Mouse (Mus musculus): ENCODE measurements around the gene Tbc1d22a. TPM values are rescaled to one million over a fixed set of nuclear protein-coding genes. Genes with fewer than 3 reads are reported as not detected.
A peak's percentile ranks its signal among the peaks of the same experiment; 100 is the strongest.

Gene Tbc1d22a
- polyA plus RNA-seq, 1 experiment from 2014 or later: 12.5 TPM

DNA sequence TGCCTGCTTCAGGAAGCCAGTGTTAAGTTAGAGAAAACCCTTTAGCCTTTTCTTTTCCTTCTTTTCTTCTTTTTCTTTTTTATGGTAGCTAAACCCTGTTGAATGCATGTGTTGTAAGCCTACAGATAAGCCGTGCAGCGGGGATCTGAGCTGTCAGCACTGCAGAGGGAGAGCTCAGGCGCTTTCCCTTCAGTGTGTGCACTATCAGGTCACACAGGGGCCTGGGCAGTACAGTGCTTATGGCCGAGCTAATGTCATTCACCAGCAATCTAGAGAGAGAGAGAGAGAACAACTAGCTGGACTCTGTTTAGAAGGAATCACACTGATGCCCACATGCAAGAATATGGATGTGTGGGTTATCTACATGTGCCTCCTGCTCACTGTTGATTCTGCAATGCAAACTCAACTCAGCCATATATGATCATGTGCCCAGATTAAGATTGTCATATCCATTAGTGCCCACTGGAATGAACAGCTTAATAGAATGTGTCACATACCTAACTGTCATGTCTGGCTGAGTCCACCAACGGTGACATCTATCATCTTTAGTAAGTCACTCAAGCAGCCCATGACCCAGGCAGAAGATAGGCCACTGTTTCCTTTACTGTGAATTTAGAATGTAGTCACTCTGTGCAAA lies 212.2 kb downstream of the Tbc1d22a start:
- no peaks in the 10 kb centered on the region for H3K36me3 ChIP-seq (ENCODE audit: control insufficient read depth, insufficient read depth, low read length)
- 71% methylated on average over 5 of the region's 5 CpGs for WGBS
- no peak overlapping the region for H3K4me3 ChIP-seq (ENCODE audit: low read length)
- H3K27ac ChIP-seq (ENCODE audit: low read length): no peak overlapping the region
- no peak overlapping the region for H3K4me2 ChIP-seq (ENCODE audit: low read depth, low read length)
- no peaks in the 10 kb centered on the region for H3K27me3 ChIP-seq (replicated peaks; ENCODE audit: control insufficient read depth, insufficient read depth, low read length)
- no peak overlapping the region for H3K9ac ChIP-seq (ENCODE audit: low read depth, low read length)
- no peaks in the 10 kb centered on the region for H3K9me3 ChIP-seq (ENCODE audit: control insufficient read depth, low read length)
- ATAC-seq: peak; percentile 60; the same call in 1 of the 2 replicates
- no peaks in the 10 kb centered on the region; the same call in 1 of the 2 replicates for H3K4me1 ChIP-seq (ENCODE audit: control insufficient read depth, insufficient read depth, low read length)

DNA sequence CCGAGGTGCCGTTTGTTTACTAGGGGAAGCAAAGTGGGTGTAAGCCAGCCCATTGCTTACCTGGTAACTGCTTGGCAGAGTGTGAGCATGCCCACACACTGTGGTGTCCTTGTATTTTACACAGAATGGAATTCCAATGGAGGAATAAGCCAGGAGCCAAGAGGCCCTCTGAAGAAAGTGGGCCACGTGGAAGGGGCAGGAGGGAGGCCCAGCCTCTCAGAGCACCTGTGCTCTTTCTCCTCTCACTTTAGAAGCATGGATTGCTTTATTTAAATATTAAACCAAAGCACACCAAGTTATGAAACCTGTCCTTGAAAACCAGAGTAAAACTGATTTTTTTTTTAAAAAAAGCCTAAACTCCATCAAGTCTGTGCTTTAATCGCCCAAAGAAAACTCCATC lies 213.2 kb downstream of the Tbc1d22a start:
- Histone ChIP-seq H3K27ac (ENCODE audit: low read length) (no peak overlapping the region), H3K9me3 (ENCODE audit: control insufficient read depth, low read length) (no peaks in the 10 kb centered on the region), H3K4me1 (ENCODE audit: control insufficient read depth, insufficient read depth, low read length) (no peaks in the 10 kb centered on the region; the same call in 1 of the 2 replicates), H3K4me3 (ENCODE audit: low read length) (no peak overlapping the region), H3K36me3 (ENCODE audit: control insufficient read depth, insufficient read depth, low read length) (no peaks in the 10 kb centered on the region), H3K4me2 (ENCODE audit: low read depth, low read length) (no peak overlapping the region), H3K9ac (ENCODE audit: low read depth, low read length) (no peak overlapping the region), H3K27me3 (replicated peaks; ENCODE audit: control insufficient read depth, insufficient read depth, low read length) (no peaks in the 10 kb centered on the region)
- 0 out of 2 replicates have a peak, but pooled peaks have one; percentile 28 for ATAC-seq
- WGBS: 69% methylated on average over 4 of the region's 4 CpGs

GRCm38 (mm10) chr15:86428496-86428895 lies 214.2 kb downstream of the Tbc1d22a start:
- ATAC-seq: no peak

DNA sequence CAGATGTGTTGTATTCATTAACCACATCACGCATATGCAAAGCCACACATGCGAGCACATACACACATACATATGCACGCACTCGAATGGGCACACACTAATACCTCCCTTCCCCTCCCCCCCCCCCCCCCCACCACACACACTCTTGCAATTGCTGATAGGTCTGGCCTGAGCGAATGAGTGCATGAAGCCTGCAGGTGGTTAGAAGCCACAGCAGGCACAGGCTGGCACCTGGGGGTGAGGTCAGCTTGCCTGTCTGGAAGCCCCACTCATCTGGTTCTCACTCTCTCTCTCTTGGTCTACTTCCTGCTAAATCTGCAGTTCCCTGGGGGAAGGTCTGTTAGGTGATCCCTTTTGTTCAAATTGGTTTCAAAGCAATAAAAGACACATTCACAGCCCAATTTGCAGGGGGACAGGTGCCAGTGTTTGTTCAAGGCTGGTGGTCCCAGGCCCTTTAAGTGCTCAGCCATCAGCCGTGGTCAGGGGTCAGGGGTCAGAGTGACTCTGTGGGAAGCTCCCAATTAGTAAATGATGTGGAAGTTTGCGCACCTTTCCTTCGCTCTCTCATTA lies 215.6 kb downstream of the Tbc1d22a start:
- 73% methylated on average over 8 of the region's 8 CpGs for WGBS
- Histone ChIP-seq H3K4me2 (ENCODE audit: low read depth, low read length) (no peak overlapping the region), H3K4me3 (ENCODE audit: low read length) (no peak overlapping the region), H3K9me3 (ENCODE audit: control insufficient read depth, low read length) (no peaks in the 10 kb centered on the region), H3K27me3 (replicated peaks; ENCODE audit: control insufficient read depth, insufficient read depth, low read length) (no peaks in the 10 kb centered on the region), H3K36me3 (ENCODE audit: control insufficient read depth, insufficient read depth, low read length) (no peaks in the 10 kb centered on the region), H3K4me1 (ENCODE audit: control insufficient read depth, insufficient read depth, low read length) (no peaks in the 10 kb centered on the region; the same call in 1 of the 2 replicates), H3K27ac (ENCODE audit: low read length) (no peak overlapping the region), H3K9ac (ENCODE audit: low read depth, low read length) (no peak overlapping the region)
- no peak for ATAC-seq

More at GRCm38 (mm10) chr15:86428496-86428895, 214.2 kb downstream of the Tbc1d22a start:
- Histone ChIP-seq H3K9ac (ENCODE audit: low read depth, low read length) (no peak overlapping the region), H3K9me3 (ENCODE audit: control insufficient read depth, low read length) (no peaks in the 10 kb centered on the region), H3K4me3 (ENCODE audit: low read length) (no peak overlapping the region), H3K4me1 (ENCODE audit: control insufficient read depth, insufficient read depth, low read length) (no peaks in the 10 kb centered on the region; the same call in 1 of the 2 replicates), H3K27me3 (replicated peaks; ENCODE audit: control insufficient read depth, insufficient read depth, low read length) (no peaks in the 10 kb centered on the region), H3K4me2 (ENCODE audit: low read depth, low read length) (no peak overlapping the region), H3K36me3 (ENCODE audit: control insufficient read depth, insufficient read depth, low read length) (no peaks in the 10 kb centered on the region), H3K27ac (ENCODE audit: low read length) (no peak overlapping the region)
- WGBS: 84% methylated on average over 5 of the region's 5 CpGs

- H3K36me3 ChIP-seq (ENCODE audit: control insufficient read depth, insufficient read depth, low read length): no peaks in the 10 kb centered on the region
- H3K27me3 ChIP-seq (replicated peaks; ENCODE audit: control insufficient read depth, insufficient read depth, low read length): no peaks in the 10 kb centered on the region
- ATAC-seq: no peak
- H3K9ac ChIP-seq (ENCODE audit: low read depth, low read length): no peak overlapping the region
- no peaks in the 10 kb centered on the region for H3K9me3 ChIP-seq (ENCODE audit: control insufficient read depth, low read length)
- no peaks in the 10 kb centered on the region; the same call in 1 of the 2 replicates for H3K4me1 ChIP-seq (ENCODE audit: control insufficient read depth, insufficient read depth, low read length)
- WGBS: 89% methylated on average over 11 of the region's 11 CpGs
- H3K27ac ChIP-seq (ENCODE audit: low read length): no peak overlapping the region
- H3K4me2 ChIP-seq (ENCODE audit: low read depth, low read length): no peak overlapping the region
- H3K4me3 ChIP-seq (ENCODE audit: low read length): no peak overlapping the region
These were observed 217.4 kb downstream of the Tbc1d22a start for GRCm38 (mm10) chr15:86431539-86432080.

GRCm38 (mm10) chr15:86432791-86433190 lies 218.5 kb downstream of the Tbc1d22a start:
- Histone ChIP-seq H3K36me3 (ENCODE audit: control insufficient read depth, insufficient read depth, low read length) (no peaks in the 10 kb centered on the region), H3K27me3 (replicated peaks; ENCODE audit: control insufficient read depth, insufficient read depth, low read length) (no peaks in the 10 kb centered on the region), H3K9me3 (ENCODE audit: control insufficient read depth, low read length) (no peaks in the 10 kb centered on the region), H3K9ac (ENCODE audit: low read depth, low read length) (no peak overlapping the region), H3K4me3 (ENCODE audit: low read length) (no peak overlapping the region), H3K4me1 (ENCODE audit: control insufficient read depth, insufficient read depth, low read length) (no peaks in the 10 kb centered on the region), H3K4me2 (ENCODE audit: low read depth, low read length) (no peak overlapping the region), H3K27ac (ENCODE audit: low read length) (no peak overlapping the region)
- ATAC-seq: no peak

DNA sequence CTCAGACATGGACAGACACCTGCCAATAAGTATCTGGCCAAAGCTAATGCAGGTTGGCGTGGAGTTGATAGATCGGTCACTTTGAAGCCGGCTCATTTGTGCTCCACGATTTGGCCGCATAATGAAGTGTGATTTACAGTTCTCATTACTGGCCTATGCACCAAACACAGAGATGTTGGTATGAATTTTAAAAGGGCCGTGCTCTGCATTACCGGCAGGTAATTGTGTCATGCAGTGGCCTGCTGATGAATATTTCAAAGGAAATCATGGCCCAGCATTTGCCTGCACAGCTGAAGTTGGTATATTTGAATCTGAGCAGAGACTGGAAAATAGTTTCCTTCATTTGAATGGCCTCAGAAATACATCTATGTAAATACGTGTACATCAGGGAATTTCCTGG lies 219.1 kb downstream of the Tbc1d22a start:
- Histone ChIP-seq H3K9ac (ENCODE audit: low read depth, low read length) (no peak overlapping the region), H3K9me3 (ENCODE audit: control insufficient read depth, low read length) (no peaks in the 10 kb centered on the region), H3K27ac (ENCODE audit: low read length) (no peak overlapping the region), H3K4me3 (ENCODE audit: low read length) (no peak overlapping the region), H3K27me3 (replicated peaks; ENCODE audit: control insufficient read depth, insufficient read depth, low read length) (no peaks in the 10 kb centered on the region), H3K36me3 (ENCODE audit: control insufficient read depth, insufficient read depth, low read length) (no peaks in the 10 kb centered on the region), H3K4me2 (ENCODE audit: low read depth, low read length) (no peak overlapping the region), H3K4me1 (ENCODE audit: control insufficient read depth, insufficient read depth, low read length) (no peaks in the 10 kb centered on the region)
- no peak for ATAC-seq
- WGBS: 91% methylated on average over 8 of the region's 8 CpGs

GRCm38 (mm10) chr15:86434241-86434640 lies 220.0 kb downstream of the Tbc1d22a start:
- Histone ChIP-seq H3K4me3 (ENCODE audit: low read length) (no peak overlapping the region), H3K9ac (ENCODE audit: low read depth, low read length) (no peak overlapping the region), H3K36me3 (ENCODE audit: control insufficient read depth, insufficient read depth, low read length) (no peaks in the 10 kb centered on the region), H3K4me1 (ENCODE audit: control insufficient read depth, insufficient read depth, low read length) (peaks cover 3% of the 10 kb centered on the region; the same call in 1 of the 2 replicates), H3K27ac (ENCODE audit: low read length) (no peak overlapping the region), H3K27me3 (replicated peaks; ENCODE audit: control insufficient read depth, insufficient read depth, low read length) (no peaks in the 10 kb centered on the region), H3K4me2 (ENCODE audit: low read depth, low read length) (no peak overlapping the region), H3K9me3 (ENCODE audit: control insufficient read depth, low read length) (no peaks in the 10 kb centered on the region)
- no peak for ATAC-seq
- WGBS: 93% methylated on average over 3 of the region's 3 CpGs

GRCm38 (mm10) chr15:86437346-86437745 lies 223.1 kb downstream of the Tbc1d22a start:
- Histone ChIP-seq H3K4me2 (ENCODE audit: low read depth, low read length) (no peak overlapping the region), H3K9ac (ENCODE audit: low read depth, low read length) (no peak overlapping the region), H3K36me3 (ENCODE audit: control insufficient read depth, insufficient read depth, low read length) (no peaks in the 10 kb centered on the region), H3K9me3 (ENCODE audit: control insufficient read depth, low read length) (no peaks in the 10 kb centered on the region), H3K4me3 (ENCODE audit: low read length) (no peak overlapping the region), H3K27me3 (replicated peaks; ENCODE audit: control insufficient read depth, insufficient read depth, low read length) (no peaks in the 10 kb centered on the region), H3K4me1 (ENCODE audit: control insufficient read depth, insufficient read depth, low read length) (peaks cover 4% of the 10 kb centered on the region; the same call in 1 of the 2 replicates), H3K27ac (ENCODE audit: low read length) (no peak overlapping the region)
- ATAC-seq: no peak
- WGBS: 90% methylated on average over 2 of the region's 2 CpGs
